Mouse (Mus musculus) heart, adult 2 months (tissue): ENCODE results near the gene Tnni1. TPM values are rescaled to one million over a fixed set of nuclear protein-coding genes. Genes with fewer than 3 reads are reported as not detected.

Source experiments
- DNase-seq, 2 experiments: peaks; one replicate each; pipeline ENCODE4 v3.0.0; 2021
- H3K27ac ChIP-seq: fragments of 200-600 bp; 2 replicates; pipeline ENCODE4 v1.8.1; 2022
- H3K27me3 ChIP-seq: fragments of 200-500 bp; 2 replicates; pipeline ENCODE4 v1.6.1; 2012; ENCODE audit warnings: mild to moderate bottlenecking, low read length, inconsistent platforms, mixed read lengths; ENCODE audit not compliant: control insufficient read depth, insufficient read depth
- H3K36me3 ChIP-seq: fragments of 200-500 bp; 2 replicates; pipeline ENCODE4 v1.6.1; 2012; ENCODE audit warnings: low read length, inconsistent platforms; ENCODE audit not compliant: control insufficient read depth, insufficient read depth
- H3K4me1 ChIP-seq: fragments of 200-500 bp; 2 replicates; pipeline ENCODE4 v1.6.1; 2011; ENCODE audit warnings: low read length; ENCODE audit not compliant: control insufficient read depth, insufficient read depth
- H3K4me3 ChIP-seq: fragments of 200-600 bp; 2 replicates; pipeline ENCODE4 v1.8.1; 2022
- H3K79me2 ChIP-seq: fragments of 200-500 bp; replicated peaks from 2 replicates; pipeline ENCODE4 v1.6.1; 2012; ENCODE audit warnings: mild to moderate bottlenecking, inconsistent platforms, low read length, moderate library complexity, mixed read lengths; ENCODE audit not compliant: control insufficient read depth, insufficient read depth
- H3K9ac ChIP-seq: fragments of 200-500 bp; 2 replicates; pipeline ENCODE4 v1.6.1; 2012; ENCODE audit warnings: low read depth, mild to moderate bottlenecking, control low read depth, inconsistent platforms, low read length, mixed read lengths
- CTCF ChIP-seq: fragments of 200-600 bp; IDR thresholded peaks from 2 replicates; pipeline ENCODE4 v1.8.1; 2022; ENCODE audit warnings: antibody characterized with exemption, mild to moderate bottlenecking, moderate library complexity
- EP300 ChIP-seq: fragments of 200-500 bp; IDR thresholded peaks from 2 replicates; pipeline ENCODE4 v1.6.1; 2011; ENCODE audit warnings: low read depth, low read length, control low read depth; ENCODE audit not compliant: insufficient read depth
- POLR2A ChIP-seq: fragments of 200-500 bp; IDR thresholded peaks from 2 replicates; pipeline ENCODE4 v1.6.1; 2011; ENCODE audit warnings: mild to moderate bottlenecking, low read depth, low read length, control low read depth; ENCODE audit not compliant: insufficient read depth
- WGBS: fragments of 180-500 bp; shearing (Covaris S2); methylation state at CpG from one replicate; pipeline ENCODE4 v1.1.7; 2018; 5-methylcytosine and 5-hydroxymethylcytosine counted together
- intact Hi-C: fragments of 180-260 bp; cut with DNase I; formaldehyde crosslinking; loops from one replicate; pipeline ENCODE4 v1.15.1; 2025
- polyA plus RNA-seq: library from polyadenylated mRNA; depleted of rRNA; stranded (reverse); fragments of >200 nt; gene quantifications from 2 replicates; pipeline ENCODE4 v1.2.3, GENCODE M21; 2012
- total RNA-seq, 2 experiments: library from RNA; stranded (reverse); gene quantifications; 2 replicates each; pipeline ENCODE4 v1.2.3; 2021

Tnni1 gene
- total and polyA plus RNA-seq, 3 experiments, result 0.84 to 1.3 (median 1.1) TPM

GRCm38 (mm10) chr1:135847139-135847562, 67.9 kb downstream of the Tnni1 start:
- intact Hi-C loops, result no loop called here
- no peaks in the 10 kb centered on the region for H3K27me3 ChIP-seq
- H3K4me3 ChIP-seq, result no peak overlapping the region
- no peak overlapping the region for H3K9ac ChIP-seq
- DNase-seq, result no peak
- TF ChIP-seq CTCF (peak; percentile 68), POLR2A (no peak; the same call in 1 of the 2 replicates), EP300 (peak; percentile 86)
- WGBS, result 38% methylated on average over 6 of the region's 6 CpGs
- H3K27ac ChIP-seq, result peak overlapping the region; percentile 26; the same call in 1 of the 2 replicates
- peaks cover 10% of the 10 kb centered on the region for H3K4me1 ChIP-seq
- H3K36me3 ChIP-seq, result peaks cover 8% of the 10 kb centered on the region
- H3K79me2 ChIP-seq, result no peaks in the 10 kb centered on the region

- peaks cover 5% of the 10 kb centered on the region for H3K36me3 ChIP-seq
- H3K27ac ChIP-seq, result peak overlapping the region; percentile 26
- H3K4me1 ChIP-seq, result peaks cover 12% of the 10 kb centered on the region
- intact Hi-C loops, result no loop called here
- H3K27me3 ChIP-seq, result no peaks in the 10 kb centered on the region
- TF ChIP-seq POLR2A, result peak; percentile 44; the same call in 1 of the 2 replicates
- TF ChIP-seq EP300, result peak; percentile 81; the same call in 1 of the 2 replicates
- no peak for TF ChIP-seq CTCF
- WGBS, result 31% methylated on average over 17 of the region's 17 CpGs
- H3K79me2 ChIP-seq, result no peaks in the 10 kb centered on the region
- no peak overlapping the region for H3K4me3 ChIP-seq
- DNase-seq, result peak in 1 of 2 experiments; percentile 69
- no peak overlapping the region for H3K9ac ChIP-seq
These were observed 68.5 kb downstream of the Tnni1 start for GRCm38 (mm10) chr1:135847611-135848351.

GRCm38 (mm10) chr1:135850722-135851512, 71.7 kb downstream of the Tnni1 start:
- TF ChIP-seq EP300 (peak; percentile 67), CTCF (peak; percentile 68), POLR2A (peak; percentile 62; the same call in 1 of the 2 replicates)
- Histone ChIP-seq H3K27ac (0 out of 2 replicates have a peak overlapping the region, but pooled peaks have one; percentile 5), H3K79me2 (no peaks in the 10 kb centered on the region), H3K27me3 (no peaks in the 10 kb centered on the region), H3K9ac (no peak overlapping the region), H3K4me1 (peaks cover 5% of the 10 kb centered on the region), H3K4me3 (no peak overlapping the region), H3K36me3 (no peaks in the 10 kb centered on the region; the same call in 1 of the 2 replicates)
- WGBS, result 53% methylated on average over 12 of the region's 12 CpGs
- intact Hi-C loops, result no loop called here
- DNase-seq, result no peak

- Histone ChIP-seq H3K36me3 (no peaks in the 10 kb centered on the region), H3K9ac (no peak overlapping the region), H3K27ac (no peak overlapping the region), H3K4me3 (no peak overlapping the region), H3K4me1 (peaks cover 3% of the 10 kb centered on the region; the same call in 1 of the 2 replicates), H3K79me2 (no peaks in the 10 kb centered on the region), H3K27me3 (no peaks in the 10 kb centered on the region)
- WGBS, result 42% methylated on average over 13 of the region's 13 CpGs
- TF ChIP-seq POLR2A (peak; percentile 44; the same call in 1 of the 2 replicates), EP300 (no peak)
- intact Hi-C loops, result no loop called here
- no peak for DNase-seq
These were observed 73.0 kb downstream of the Tnni1 start for GRCm38 (mm10) chr1:135852044-135852756.

- Histone ChIP-seq H3K9ac (no peak overlapping the region), H3K4me1 (peaks cover 2% of the 10 kb centered on the region; the same call in 1 of the 2 replicates), H3K79me2 (no peaks in the 10 kb centered on the region), H3K36me3 (no peaks in the 10 kb centered on the region), H3K4me3 (no peak overlapping the region), H3K27me3 (no peaks in the 10 kb centered on the region), H3K27ac (no peak overlapping the region)
- intact Hi-C loops, result no loop called here
- no peak for DNase-seq
- no peak for TF ChIP-seq CTCF
- TF ChIP-seq POLR2A, result peak; percentile 48
- WGBS, result 72% methylated on average over 4 of the region's 4 CpGs
These were observed 74.0 kb downstream of the Tnni1 start for GRCm38 (mm10) chr1:135853200-135853599.
